Mouse (Mus musculus) right cerebral cortex, postnatal 10 days (tissue): Measurements from ENCODE around the gene Armcx1.
A peak's percentile ranks its signal among the peaks of the same experiment; 100 is the strongest.
"Not testable (repeated sequence)": the region's sequence is repeated elsewhere in the genome, so short reads cannot be mapped to it uniquely, and the experiment has no call there.

Experiments used
- DNase-seq, 2 experiments: peaks; one replicate each; pipeline ENCODE4 v3.0.0; 2021; ENCODE audit warnings: low spot score in 2 of 2

Gene Armcx1

GRCm38 (mm10) chrX:134717752-134718308 is at the start of gene Armcx1:
TSS of gene Armcx1 (plus strand) at chrX:134717963.
- peak; percentile 81 to 86 for DNase-seq

- no peak for DNase-seq
Measured at GRCm38 (mm10) chrX:134675022-134675421, 42.7 kb upstream of the Armcx1 start.

- no peak for DNase-seq
Measured at GRCm38 (mm10) chrX:134675959-134676358, 41.8 kb upstream of the Armcx1 start.

- no peak for DNase-seq
Measured at GRCm38 (mm10) chrX:134684936-134685335, 32.8 kb upstream of the Armcx1 start.

- peak; percentile 88 to 94 for DNase-seq
Measured at GRCm38 (mm10) chrX:134686267-134686666, 31.5 kb upstream of the Armcx1 start, which contains the start of gene Armcx4. TSS of gene Armcx4 (plus strand) at chrX:134686519.

- peak; percentile 41 to 47 for DNase-seq
Measured at GRCm38 (mm10) chrX:134686739-134687171, 31.0 kb upstream of the Armcx1 start.

GRCm38 (mm10) chrX:134689676-134690075 is 28.1 kb upstream of the Armcx1 start:
- no peak for DNase-seq

- peak; percentile 22 to 23 for DNase-seq
Measured at GRCm38 (mm10) chrX:134690871-134691539, 26.8 kb upstream of the Armcx1 start.

- peak in 1 of 2 experiments; percentile 21 for DNase-seq
Measured at GRCm38 (mm10) chrX:134691540-134691935, 26.2 kb upstream of the Armcx1 start.

- DNase-seq: no peak
Measured at GRCm38 (mm10) chrX:134716863-134717262, 900 bp upstream of the Armcx1 start.

GRCm38 (mm10) chrX:134718524-134718923 is 761 bp downstream of the Armcx1 start:
- peak; percentile 78 to 80 for DNase-seq

- DNase-seq: not testable (repeated sequence)
Measured at GRCm38 (mm10) chrX:134723762-134724161, 6.0 kb downstream of the Armcx1 start.

GRCm38 (mm10) chrX:134729778-134730177 is 12.0 kb downstream of the Armcx1 start:
- DNase-seq: no peak

- no peak for DNase-seq
Measured at GRCm38 (mm10) chrX:134737796-134738195, 20.0 kb downstream of the Armcx1 start.

- DNase-seq: no peak
Measured at GRCm38 (mm10) chrX:134739160-134739559, 21.4 kb downstream of the Armcx1 start.

GRCm38 (mm10) chrX:134741862-134742261 is 24.1 kb downstream of the Armcx1 start:
- no peak for DNase-seq

GRCm38 (mm10) chrX:134746459-134746858 is 28.7 kb downstream of the Armcx1 start:
- DNase-seq: peak; percentile 49 to 53

- DNase-seq: peak; percentile 81 to 90
Measured at GRCm38 (mm10) chrX:134750764-134751592, 33.2 kb downstream of the Armcx1 start, which contains the start of gene Armcx6. TSS of gene Armcx6 (minus strand) at chrX:134751417.

GRCm38 (mm10) chrX:134751910-134752309 is 34.1 kb downstream of the Armcx1 start:
- DNase-seq: no peak

- DNase-seq: no peak
Measured at GRCm38 (mm10) chrX:134752584-134752983, 34.8 kb downstream of the Armcx1 start.

- peak; percentile 70 to 82 for DNase-seq
Measured at GRCm38 (mm10) chrX:134756434-134757292, 38.9 kb downstream of the Armcx1 start, which contains the start of gene Armcx3. TSS of gene Armcx3 (plus strand) at chrX:134756595.
